ENCODE assay signal across 13 mouse cellular contexts in genomic region chr15:94478706-94479105, GRCm38 (mm10). TPM values are rescaled to one million over a fixed set of nuclear protein-coding genes. Genes with fewer than 3 reads are reported as not detected.
A peak's percentile ranks its signal among the peaks of the same experiment; 100 is the strongest.
DNase-seq lines count a peak whose midpoint lies in the region; ATAC-seq and TF ChIP-seq lines count a peak whose summit lies in the region.
"Had no signal": no experiment of that assay in that cellular context is flagged by ENCODE, and none has a peak within 500 bp of the region (broad histone marks: within the 10 kb centered on the region; RNA-seq: fewer than 3 reads in every experiment).

No protein-coding gene starts in this region.

- H3K27ac ChIP-seq in kidney, postnatal 0 days: no peak overlapping the region
- no peak overlapping the region for H3K27ac ChIP-seq in thymus, adult 2 months (ENCODE audit: control insufficient read depth, insufficient read depth, low read length)
- no peak overlapping the region for H3K27ac ChIP-seq in liver, embryonic 11.5 days (ENCODE audit: low read depth, low read length)
- H3K27ac ChIP-seq: neural tube, embryonic 15.5 days had no signal

- no peak for ATAC-seq in kidney, postnatal 0 days (replicated peaks; ENCODE audit: low FRiP score, low read depth)
- peak; percentile 86 to 90 for ATAC-seq in hematopoietic stem cell, adult 5-6 weeks (replicated peaks in 1 of 2; ENCODE audit: insufficient read depth in 1 of 2, low FRiP score in 2 of 2, low TSS enrichment in 1 of 2, low read depth in 1 of 2, poor library complexity in 2 of 2, severe bottlenecking in 2 of 2)
- no peak for ATAC-seq in cerebellum, adult (ENCODE audit: insufficient number of reproducible peaks, low FRiP score, low TSS enrichment)
- no peak for ATAC-seq in liver, embryonic 11.5 days (replicated peaks; ENCODE audit: low FRiP score)

- H3K4me1 ChIP-seq in kidney, postnatal 0 days (replicated peaks; ENCODE audit: insufficient read depth, low read length): no peaks in the 10 kb centered on the region
- H3K4me1 ChIP-seq in thymus, adult 2 months (replicated peaks; ENCODE audit: control insufficient read depth, insufficient read depth, low read length): peaks cover 5% of the 10 kb centered on the region; the same call in 1 of the 2 replicates
- no peaks in the 10 kb centered on the region for H3K4me1 ChIP-seq in lung, adult 2 months (ENCODE audit: control insufficient read depth, insufficient read depth, low read length)
- no peaks in the 10 kb centered on the region for H3K4me1 ChIP-seq in liver, embryonic 11.5 days (replicated peaks; ENCODE audit: control insufficient read depth, insufficient read depth, low read length)
- H3K4me1 ChIP-seq: neural tube, embryonic 15.5 days had no signal

- no peaks in the 10 kb centered on the region for H3K9me3 ChIP-seq in kidney, postnatal 0 days (replicated peaks; ENCODE audit: low read length)
- no peaks in the 10 kb centered on the region for H3K9me3 ChIP-seq in liver, embryonic 11.5 days (ENCODE audit: control insufficient read depth, low read length)
- H3K9me3 ChIP-seq: neural tube, embryonic 15.5 days had no signal

- 30% methylated on average over 13 of the region's 13 CpGs for WGBS in kidney, postnatal 0 days
- WGBS in thymus, adult 2 months: 7% methylated on average over 13 of the region's 13 CpGs
- WGBS in lung, adult 2 months: 53% methylated on average over 13 of the region's 13 CpGs
- 37% methylated on average over 13 of the region's 13 CpGs for WGBS in liver, embryonic 11.5 days

- DNase-seq in kidney, postnatal 0 days (ENCODE audit: low spot score): peak; percentile 8
- DNase-seq in kidney, postnatal 36 days: no peak
- DNase-seq in T-cell, adult 2 months (ENCODE audit: low spot score): peak; percentile 72
- peak; percentile 59 for DNase-seq in thymus, adult 2 months
- DNase-seq in lung, adult 2 months: no peak
- DNase-seq in liver, embryonic 11.5 days (ENCODE audit: low spot score): no peak
- DNase-seq: cerebellum, adult 9-11 months; heart, postnatal 36 days; lung, postnatal 36 days had no signal

- H3K4me3 ChIP-seq in kidney, postnatal 0 days (replicated peaks; ENCODE audit: low read depth, low read length): no peak overlapping the region
- H3K4me3 ChIP-seq in thymus, adult 2 months (ENCODE audit: control insufficient read depth, insufficient read depth, low read length): peak overlapping the region; percentile 17; the same call in 1 of the 2 replicates
- no peak overlapping the region for H3K4me3 ChIP-seq in lung, adult 2 months (replicated peaks; ENCODE audit: extremely low read depth, low read depth, low read length)
- no peak overlapping the region for H3K4me3 ChIP-seq in liver, embryonic 11.5 days (ENCODE audit: low read depth, low read length)
- H3K4me3 ChIP-seq: neural tube, embryonic 15.5 days had no signal

- H3K27me3 ChIP-seq in kidney, postnatal 0 days (ENCODE audit: insufficient read depth, low read length): no peaks in the 10 kb centered on the region
- no peaks in the 10 kb centered on the region for H3K27me3 ChIP-seq in thymus, adult 2 months (ENCODE audit: control insufficient read depth, insufficient read depth, low read length)
- H3K27me3 ChIP-seq in liver, embryonic 11.5 days (replicated peaks; ENCODE audit: control insufficient read depth, insufficient read depth, low read length): no peaks in the 10 kb centered on the region
- H3K27me3 ChIP-seq: CH12.LX; neural tube, embryonic 15.5 days had no signal

- no peak overlapping the region for H3K9ac ChIP-seq in kidney, postnatal 0 days (ENCODE audit: low read depth, low read length)
- H3K9ac ChIP-seq in liver, embryonic 11.5 days (ENCODE audit: low read depth, low read length): no peak overlapping the region
- H3K9ac ChIP-seq: neural tube, embryonic 15.5 days had no signal

- no peaks in the 10 kb centered on the region for H3K36me3 ChIP-seq in kidney, postnatal 0 days (ENCODE audit: insufficient read depth, low read length)
- H3K36me3 ChIP-seq in thymus, adult 2 months (ENCODE audit: control insufficient read depth, insufficient read depth, low read length): no peaks in the 10 kb centered on the region
- no peaks in the 10 kb centered on the region for H3K36me3 ChIP-seq in liver, embryonic 11.5 days (ENCODE audit: control insufficient read depth, insufficient read depth, low read length)
- H3K36me3 ChIP-seq: neural tube, embryonic 15.5 days had no signal

- H3K4me2 ChIP-seq in kidney, postnatal 0 days (ENCODE audit: low read length): peak overlapping the region; percentile 13; the same call in 1 of the 2 replicates
- no peak overlapping the region for H3K4me2 ChIP-seq in liver, embryonic 11.5 days
- H3K4me2 ChIP-seq: neural tube, embryonic 15.5 days had no signal

- TF ChIP-seq POLR2A in thymus, adult 2 months (IDR thresholded peaks at IDR 0.05; ENCODE audit: control insufficient read depth, extremely low read depth, insufficient read depth, low read length, poor library complexity): no peak
- TF ChIP-seq POLR2A in lung, adult 2 months (IDR thresholded peaks at IDR 0.05; ENCODE audit: borderline replicate concordance, extremely low read depth, low read depth, low read length): no peak

- TF ChIP-seq CTCF in kidney, postnatal 0 days (IDR thresholded peaks at IDR 0.05; ENCODE audit: low read depth): no peak
- no peak for TF ChIP-seq CTCF in thymus, adult 2 months (IDR thresholded peaks at IDR 0.05; ENCODE audit: borderline replicate concordance, control insufficient read depth, extremely low read depth, insufficient read depth, low read length, poor library complexity)
- TF ChIP-seq CTCF in lung, adult 2 months (IDR thresholded peaks at IDR 0.05; ENCODE audit: insufficient read depth, low read length): no peak

RNA-seq across cellular contexts. Expression of gene Adamts20, which starts 13.5 kb away (rescaled TPM):
- 1.3 and 1.5 TPM in 2 replicates for polyA plus RNA-seq in kidney, postnatal 0 days (2015; fragmentation: Nextera tagmentation; extraction: Ambion mirVana)
- not detected in 2 replicates for total RNA-seq in hematopoietic stem cell, adult 5-6 weeks (2017)
- polyA plus RNA-seq in thymus, adult 2 months (2012; rRNA removed): 0.22 and 0.26 TPM in 2 replicates
- polyA plus RNA-seq in lung, adult 2 months (2012; rRNA removed): 0.40 and 1.1 TPM in 2 replicates
- 0.77 and 1.2 TPM in 2 replicates for polyA plus RNA-seq in liver, embryonic 11.5 days (2014; fragmentation: Nextera tagmentation; extraction: Ambion mirVana)

Comparison
In these comparisons a context has a peak if more than half of its experiments do, and no peak if none do; other contexts are left out.
1. DNase-seq: peak in kidney, postnatal 0 days (single experiment), T-cell, adult 2 months (single experiment) and thymus, adult 2 months (single experiment); none in kidney, postnatal 36 days (0 of 2), lung, adult 2 months (single experiment) and liver, embryonic 11.5 days (single experiment).
2. ATAC-seq: peak in hematopoietic stem cell, adult 5-6 weeks (2 of 2); none in kidney, postnatal 0 days (single experiment), cerebellum, adult (single experiment) and liver, embryonic 11.5 days (single experiment).